Mouse (Mus musculus) ES-Bruce4 (cell line): ENCODE data around the gene Trpm8.

ENCODE experiments used
- CTCF ChIP-seq: IDR thresholded peaks from one replicate; pipeline ENCODE4 v1.8.1; 2011; ENCODE audit warnings: low read depth, low read length
- EP300 ChIP-seq: IDR thresholded peaks from 2 replicates; pipeline ENCODE4 v1.6.1; 2011; ENCODE audit warnings: low read depth, low read length; ENCODE audit not compliant: insufficient read depth
- POLR2A ChIP-seq: IDR thresholded peaks from one replicate; pipeline ENCODE4 v1.8.1; 2011; ENCODE audit warnings: low read length; ENCODE audit not compliant: insufficient read depth

GRCm38 (mm10) chr1:88432601-88433000 lies 155.1 kb downstream of the Trpm8 start:
- no peak for TF ChIP-seq POLR2A
- no peak for TF ChIP-seq CTCF
- no peak for TF ChIP-seq EP300
